Mouse (Mus musculus): ENCODE results near the gene Lep.

DNA sequence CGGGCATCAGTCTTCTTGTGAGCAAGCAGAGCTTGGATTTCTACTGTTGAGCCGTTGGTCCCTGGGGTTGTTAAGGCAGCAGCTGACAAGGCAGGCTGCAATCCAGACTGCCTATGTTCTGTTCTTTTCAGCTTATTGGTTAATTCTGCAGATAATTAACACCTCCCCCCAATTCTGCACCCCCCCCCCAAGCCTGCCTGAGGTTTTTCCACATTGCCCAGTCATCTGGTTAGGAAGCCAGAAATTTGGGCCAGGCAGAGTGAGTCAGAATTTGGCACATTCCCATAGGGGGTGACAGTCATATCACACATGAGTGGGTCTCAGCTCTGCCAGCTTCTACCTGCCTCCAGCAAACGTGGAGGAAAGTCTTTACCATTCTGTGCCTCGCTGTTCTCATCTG is 23.3 kb upstream of the Lep start:
- no peak for TF ChIP-seq POLR2A (IDR thresholded peaks at IDR 0.05; ENCODE audit: insufficient read depth, low read depth, low read length)
- TF ChIP-seq CTCF (IDR thresholded peaks at IDR 0.05; ENCODE audit: insufficient read depth, low read depth, low read length), result no peak
